Mouse (Mus musculus): ENCODE results near the gene Rexo4. TPM values are rescaled to one million over a fixed set of nuclear protein-coding genes. Genes with fewer than 3 reads are reported as not detected.

Rexo4 gene
- polyA plus RNA-seq, 1 experiment from 2014 or later = 45.2 TPM

Other genes starting within 250 kb of the Rexo4 start
- not detected in 2 replicates for gene Abo, start 99.4 kb downstream of the Rexo4 start, polyA plus RNA-seq (2014; fragmentation: Nextera tagmentation; extraction: Ambion mirVana)
- gene Surf6, start 61.5 kb downstream of the Rexo4 start, polyA plus RNA-seq (2014; fragmentation: Nextera tagmentation; extraction: Ambion mirVana) = 17.0 and 18.4 TPM in 2 replicates
- 30.3 and 31.1 TPM in 2 replicates for gene Med22, start 53.7 kb downstream of the Rexo4 start, polyA plus RNA-seq (2014; fragmentation: Nextera tagmentation; extraction: Ambion mirVana)
- gene Rpl7a, start 53.6 kb downstream of the Rexo4 start, polyA plus RNA-seq (2014; fragmentation: Nextera tagmentation; extraction: Ambion mirVana) = 712 and 713 TPM in 2 replicates
- 33.2 and 36.8 TPM in 2 replicates for gene Surf2, start 48.0 kb downstream of the Rexo4 start, polyA plus RNA-seq (2014; fragmentation: Nextera tagmentation; extraction: Ambion mirVana)
- 50.4 and 52.4 TPM in 2 replicates for gene Surf1, start 47.9 kb downstream of the Rexo4 start, polyA plus RNA-seq (2014; fragmentation: Nextera tagmentation; extraction: Ambion mirVana)
- gene Surf4, start 30.5 kb downstream of the Rexo4 start, polyA plus RNA-seq (2014; fragmentation: Nextera tagmentation; extraction: Ambion mirVana) = 199 and 218 TPM in 2 replicates
- gene Stkld1, start 30.3 kb downstream of the Rexo4 start, polyA plus RNA-seq (2014; fragmentation: Nextera tagmentation; extraction: Ambion mirVana) = 0.11 and 0.25 TPM in 2 replicates
- 0.07 TPM in 1 of 2 replicates, not detected in the other for gene Adamts13, start 9.0 kb upstream of the Rexo4 start, polyA plus RNA-seq (2014; fragmentation: Nextera tagmentation; extraction: Ambion mirVana)
- 59.2 and 62.6 TPM in 2 replicates for gene Cacfd1, start 45.5 kb upstream of the Rexo4 start, polyA plus RNA-seq (2014; fragmentation: Nextera tagmentation; extraction: Ambion mirVana)
- 0.84 and 1.7 TPM in 2 replicates for gene Slc2a6, start 63.6 kb upstream of the Rexo4 start, polyA plus RNA-seq (2014; fragmentation: Nextera tagmentation; extraction: Ambion mirVana)
- not detected in 2 replicates for gene Mymk, start 107.8 kb upstream of the Rexo4 start, polyA plus RNA-seq (2014; fragmentation: Nextera tagmentation; extraction: Ambion mirVana)
- 2.1 and 3.2 TPM in 2 replicates for gene Adamtsl2, start 115.0 kb upstream of the Rexo4 start, polyA plus RNA-seq (2014; fragmentation: Nextera tagmentation; extraction: Ambion mirVana)
- gene Fam163b, start 178.1 kb upstream of the Rexo4 start, polyA plus RNA-seq (2014; fragmentation: Nextera tagmentation; extraction: Ambion mirVana) = not detected in 2 replicates
- gene Dbh, start 200.8 kb upstream of the Rexo4 start, polyA plus RNA-seq (2014; fragmentation: Nextera tagmentation; extraction: Ambion mirVana) = 0.43 and 1.1 TPM in 2 replicates

Data from stomach, embryonic 14.5 days (tissue).